Mouse (Mus musculus): Measurements from ENCODE around the gene Grb10. TPM values are rescaled to one million over a fixed set of nuclear protein-coding genes. Genes with fewer than 3 reads are reported as not detected.

Grb10 gene
- polyA plus RNA-seq, 1 experiment from 2014 or later = 52.8 TPM

GRCm38 (mm10) chr11:11922106-11922505, 116.4 kb downstream of the Grb10 start:
- ChIA-PET CTCF (no interaction called here), POLR2A (no interaction called here)
- no peaks in the 10 kb centered on the region for H3K27me3 ChIP-seq
- in situ Hi-C loops (cut with MboI; ENCODE audit: low pct_unique_long_range_greater_than_20kb) = no loop called here
- no peak for TF ChIP-seq CTCF (IDR thresholded peaks at IDR 0.05)
- ATAC-seq (no peak), DNase-seq (ENCODE audit: low read depth, low spot score) (no peak)

GRCm38 (mm10) chr11:11907703-11908413, 130.6 kb downstream of the Grb10 start:
- no peak for TF ChIP-seq CTCF (IDR thresholded peaks at IDR 0.05)
- ATAC-seq (no peak), DNase-seq (ENCODE audit: low read depth, low spot score) (no peak)
- in situ Hi-C loops (cut with MboI; ENCODE audit: low pct_unique_long_range_greater_than_20kb) = no loop called here
- ChIA-PET POLR2A (no interaction called here), CTCF (interaction anchor here (0.6 to 1.4 kb wide), 3 partner anchors 13 to 101 kb away, joined by 3 read pairs; no protein-coding TSS in a partner anchor)
- H3K27me3 ChIP-seq = no peaks in the 10 kb centered on the region

- ChIA-PET POLR2A (no interaction called here), CTCF (interaction anchor here (1.2 kb wide), 1 partner anchor 33 kb away, joined by 4 read pairs; no protein-coding TSS in a partner anchor)
- TF ChIP-seq CTCF (IDR thresholded peaks at IDR 0.05) = no peak
- in situ Hi-C loops (cut with MboI; ENCODE audit: low pct_unique_long_range_greater_than_20kb) = no loop called here
- no peaks in the 10 kb centered on the region for H3K27me3 ChIP-seq
- no peak for ATAC-seq
- DNase-seq (ENCODE audit: low read depth, low spot score) = no peak
Observed at GRCm38 (mm10) chr11:11905518-11905917, 133.0 kb downstream of the Grb10 start.

- TF ChIP-seq CTCF (IDR thresholded peaks at IDR 0.05) = no peak
- no peak for DNase-seq (ENCODE audit: low read depth, low spot score)
- no peaks in the 10 kb centered on the region for H3K27me3 ChIP-seq
- ChIA-PET POLR2A (no interaction called here), CTCF (no interaction called here)
- in situ Hi-C loops (cut with MboI; ENCODE audit: low pct_unique_long_range_greater_than_20kb) = no loop called here
- no peak for ATAC-seq
Observed at GRCm38 (mm10) chr11:11904995-11905394, 133.5 kb downstream of the Grb10 start.

DNA sequence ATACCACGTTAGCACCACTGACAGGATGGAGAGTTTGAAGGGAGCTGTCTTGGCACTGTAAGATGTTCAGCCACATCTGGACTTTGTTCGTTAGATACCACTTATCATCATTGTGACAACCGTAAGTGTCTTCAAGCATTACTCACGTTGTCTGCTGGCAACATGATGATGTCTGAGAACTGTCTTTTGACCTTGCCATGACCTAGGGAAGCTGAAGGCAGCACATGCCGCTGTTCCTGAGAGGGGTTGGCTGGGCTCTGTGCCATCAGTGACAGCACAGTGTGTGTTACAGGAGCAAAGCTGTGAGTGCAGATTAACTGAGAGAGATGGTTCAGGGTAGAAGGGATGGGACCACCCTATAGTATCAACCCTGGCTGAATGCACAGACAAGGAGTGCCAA, 137.0 kb downstream of the Grb10 start:
- ATAC-seq (no peak), DNase-seq (ENCODE audit: low read depth, low spot score) (no peak)
- no peak for TF ChIP-seq CTCF (IDR thresholded peaks at IDR 0.05)
- CTCF ChIA-PET = interaction anchor here (1.7 kb wide), 1 partner anchor 14 kb away, joined by 5 read pairs; no protein-coding TSS in a partner anchor
- H3K27me3 ChIP-seq = no peaks in the 10 kb centered on the region
- POLR2A ChIA-PET = no interaction called here
- in situ Hi-C loops (cut with MboI; ENCODE audit: low pct_unique_long_range_greater_than_20kb) = no loop called here

DNA sequence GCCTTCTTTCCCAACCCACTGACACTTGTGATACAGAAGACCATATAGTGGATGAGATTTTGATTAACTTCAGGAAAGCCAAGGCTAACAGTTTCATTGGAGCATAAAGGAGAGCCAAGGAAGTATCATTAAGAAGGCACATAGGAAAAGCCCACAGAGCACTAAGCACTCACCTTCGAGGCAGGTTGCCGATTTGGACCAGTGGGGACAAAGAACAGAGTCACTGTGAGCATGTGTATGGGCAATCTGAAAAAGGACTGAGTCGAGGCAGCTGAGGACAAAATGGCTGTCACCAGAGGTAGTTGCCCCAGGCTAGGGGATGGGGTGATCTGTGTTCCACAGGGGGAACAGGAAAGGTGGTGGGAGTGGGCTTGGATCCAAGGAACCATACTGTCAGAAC, 140.0 kb downstream of the Grb10 start:
- DNase-seq (ENCODE audit: low read depth, low spot score) (no peak), ATAC-seq (no peak)
- TF ChIP-seq CTCF (IDR thresholded peaks at IDR 0.05) = no peak
- no peaks in the 10 kb centered on the region for H3K27me3 ChIP-seq
- in situ Hi-C loops (cut with MboI; ENCODE audit: low pct_unique_long_range_greater_than_20kb) = no loop called here
- ChIA-PET CTCF (no interaction called here), POLR2A (no interaction called here)

DNA sequence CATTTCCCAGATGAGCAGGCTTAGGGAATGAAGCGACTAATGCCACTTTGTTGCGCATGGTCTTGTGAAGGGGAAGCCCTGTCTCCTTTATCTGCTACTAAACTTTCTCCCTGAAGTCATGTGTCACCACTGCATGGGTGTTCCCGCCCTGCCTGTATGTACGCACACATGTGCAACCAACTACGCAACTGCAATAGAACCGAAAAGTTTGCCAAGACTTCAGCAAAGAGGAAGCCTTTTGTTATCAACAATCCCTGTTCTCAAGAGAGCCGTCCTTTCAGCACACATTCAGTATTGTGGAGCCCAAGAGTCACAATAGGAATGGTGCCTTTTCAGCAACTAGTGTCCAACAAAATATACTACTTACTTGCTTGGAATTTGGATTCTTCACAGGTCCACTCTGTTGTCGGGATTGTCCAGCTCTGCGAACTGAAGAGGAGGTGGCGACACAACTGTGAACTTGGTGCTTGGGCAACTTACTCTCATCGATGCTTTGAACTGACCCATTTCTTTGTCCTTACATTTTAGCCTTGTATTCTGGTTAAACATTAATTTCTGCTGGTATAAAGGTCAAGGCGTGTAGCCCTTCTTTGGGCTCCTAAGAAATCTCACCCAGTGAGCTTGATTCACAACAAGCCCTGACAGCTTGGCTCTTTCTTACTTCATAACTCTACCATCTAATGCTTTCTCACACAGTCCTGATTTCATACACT, 140.7 kb downstream of the Grb10 start, which contains the start of gene Ddc:
Gene Ddc (minus strand): TSS at position 500 of the 713 bp plus-strand sequence.
- DNase-seq (ENCODE audit: low read depth, low spot score) (no peak), ATAC-seq (no peak)
- CTCF ChIA-PET = no interaction called here
- no peaks in the 10 kb centered on the region for H3K27me3 ChIP-seq
- in situ Hi-C loops (cut with MboI; ENCODE audit: low pct_unique_long_range_greater_than_20kb) = no loop called here
- TF ChIP-seq CTCF (IDR thresholded peaks at IDR 0.05) = no peak
- POLR2A ChIA-PET = no interaction called here

- CTCF ChIA-PET = interaction anchor here (0.8 to 3.2 kb wide), 3 partner anchors 8 to 13 kb away, joined by 3 to 9 read pairs (median 3); no protein-coding TSS in a partner anchor
- no peak for TF ChIP-seq CTCF (IDR thresholded peaks at IDR 0.05)
- no peaks in the 10 kb centered on the region for H3K27me3 ChIP-seq
- ATAC-seq (no peak), DNase-seq (ENCODE audit: low read depth, low spot score) (no peak)
- POLR2A ChIA-PET = no interaction called here
- in situ Hi-C loops (cut with MboI; ENCODE audit: low pct_unique_long_range_greater_than_20kb) = no loop called here
Observed at GRCm38 (mm10) chr11:11895479-11895878, 143.0 kb downstream of the Grb10 start.

GRCm38 (mm10) chr11:11893769-11894168, 144.7 kb downstream of the Grb10 start:
- POLR2A ChIA-PET = no interaction called here
- in situ Hi-C loops (cut with MboI; ENCODE audit: low pct_unique_long_range_greater_than_20kb) = no loop called here
- ATAC-seq = peak; percentile 60
- no peak for TF ChIP-seq CTCF (IDR thresholded peaks at IDR 0.05)
- CTCF ChIA-PET = interaction anchor here (0.8 to 3.2 kb wide), 4 partner anchors 11 to 429 kb away, joined by 3 to 9 read pairs (median 3); no protein-coding TSS in a partner anchor
- DNase-seq (ENCODE audit: low read depth, low spot score) = no peak
- no peaks in the 10 kb centered on the region for H3K27me3 ChIP-seq

- ATAC-seq (no peak), DNase-seq (ENCODE audit: low read depth, low spot score) (no peak)
- in situ Hi-C loops (cut with MboI; ENCODE audit: low pct_unique_long_range_greater_than_20kb) = no loop called here
- H3K27me3 ChIP-seq = no peaks in the 10 kb centered on the region
- CTCF ChIA-PET = interaction anchor here (0.8 to 3.2 kb wide), 4 partner anchors 10 to 429 kb away, joined by 3 to 9 read pairs (median 3); no protein-coding TSS in a partner anchor
- POLR2A ChIA-PET = interaction anchor here (0.7 kb wide), 1 partner anchor 411 kb away, joined by 3 read pairs; no protein-coding TSS in a partner anchor
- no peak for TF ChIP-seq CTCF (IDR thresholded peaks at IDR 0.05)
Observed at GRCm38 (mm10) chr11:11892993-11893602, 145.4 kb downstream of the Grb10 start.

GRCm38 (mm10) chr11:11891832-11892231, 146.7 kb downstream of the Grb10 start:
- CTCF ChIA-PET = no interaction called here
- H3K27me3 ChIP-seq = no peaks in the 10 kb centered on the region
- TF ChIP-seq CTCF (IDR thresholded peaks at IDR 0.05) = no peak
- POLR2A ChIA-PET = no interaction called here
- no peak for DNase-seq (ENCODE audit: low read depth, low spot score)
- no peak for ATAC-seq
- in situ Hi-C loops (cut with MboI; ENCODE audit: low pct_unique_long_range_greater_than_20kb) = no loop called here

Measured in Patski (cell line).